In genomic region chr13:73892493-73893178, GRCm38 (mm10) we compare ENCODE assay signal across 9 mouse cellular contexts. TPM values are rescaled to one million over a fixed set of nuclear protein-coding genes. Genes with fewer than 3 reads are reported as not detected.
A peak's percentile ranks its signal among the peaks of the same experiment; 100 is the strongest.
DNase-seq lines count a peak whose midpoint lies in the region; ATAC-seq and TF ChIP-seq lines count a peak whose summit lies in the region.
"Had no signal": no experiment of that assay in that cellular context is flagged by ENCODE, and none has a peak within 500 bp of the region (broad histone marks: within the 10 kb centered on the region; RNA-seq: fewer than 3 reads in every experiment).

No protein-coding gene starts in this region.

- H3K27me3 ChIP-seq in intestine, embryonic 14.5 days (replicated peaks; ENCODE audit: control insufficient read depth, insufficient read depth, low read length) = no peaks in the 10 kb centered on the region
- no peaks in the 10 kb centered on the region for H3K27me3 ChIP-seq in limb, embryonic 14.5 days (ENCODE audit: control insufficient read depth, insufficient read depth, low read length)
- H3K27me3 ChIP-seq in midbrain, embryonic 10.5 days (ENCODE audit: low read depth, poor library complexity, severe bottlenecking) = no peaks in the 10 kb centered on the region

- 33% methylated on average over 6 of the region's 6 CpGs for WGBS in intestine, embryonic 14.5 days
- 34% methylated on average over 6 of the region's 6 CpGs for whole genome bisulfite sequencing in limb, embryonic 14.5 days
- WGBS in midbrain, embryonic 10.5 days = 66% methylated on average over 6 of the region's 6 CpGs

- peak; percentile 6 for DNase-seq in adrenal gland, adult 8-10 months
- DNase-seq in adrenal gland, postnatal 14 days = no peak
- DNase-seq in embryo, embryonic 10 days (ENCODE audit: low spot score) = peak; percentile 43
- peak; percentile 57 for DNase-seq in intestine, embryonic 14.5 days (ENCODE audit: low spot score)
- peak; percentile 74 for DNase-seq in limb, embryonic 14.5 days (ENCODE audit: low spot score)
- no peak for DNase-seq in layer of hippocampus, adult 2 months (ENCODE audit: low spot score in 2 of 2)
- no peak for DNase-seq in midbrain, embryonic 10.5 days (ENCODE audit: low spot score)
- DNase-seq: thymus, adult 18-20 months had no signal

- peak; percentile 66 for ATAC-seq in intestine, embryonic 14.5 days (replicated peaks; ENCODE audit: low FRiP score, low TSS enrichment, low read depth)
- peak; percentile 75 for ATAC-seq in limb, embryonic 14.5 days (ENCODE audit: low FRiP score, low read depth)
- no peak for ATAC-seq in erythroblast, adult 5-6 weeks (replicated peaks; ENCODE audit: low FRiP score, poor library complexity, severe bottlenecking)

- TF ChIP-seq POLR2A in limb, embryonic 14.5 days (IDR thresholded peaks at IDR 0.05; ENCODE audit: borderline replicate concordance, extremely low read depth, insufficient read depth, insufficient read length) = no peak

- H3K4me1 ChIP-seq in intestine, embryonic 14.5 days (replicated peaks; ENCODE audit: control insufficient read depth, insufficient read depth, low read length) = peaks cover 11% of the 10 kb centered on the region; the same call in 1 of the 2 replicates
- H3K4me1 ChIP-seq in limb, embryonic 14.5 days (ENCODE audit: control insufficient read depth, insufficient read depth, low read length) = peaks cover 19% of the 10 kb centered on the region
- H3K4me1 ChIP-seq in midbrain, embryonic 10.5 days = no peaks in the 10 kb centered on the region

- peak overlapping the region; percentile 78 for H3K27ac ChIP-seq in intestine, embryonic 14.5 days (ENCODE audit: low read depth)
- peak overlapping the region; percentile 21; the same call in 1 of the 2 replicates for H3K27ac ChIP-seq in limb, embryonic 14.5 days (replicated peaks; ENCODE audit: low read depth, low read length)
- no peak overlapping the region for H3K27ac ChIP-seq in layer of hippocampus, adult 2 months
- H3K27ac ChIP-seq in midbrain, embryonic 10.5 days (replicated peaks) = no peak overlapping the region

- H3K9me3 ChIP-seq in intestine, embryonic 14.5 days (ENCODE audit: control insufficient read depth, low read length) = no peaks in the 10 kb centered on the region
- H3K9me3 ChIP-seq in limb, embryonic 14.5 days (ENCODE audit: control insufficient read depth, low read length) = no peaks in the 10 kb centered on the region
- H3K9me3 ChIP-seq in midbrain, embryonic 10.5 days (replicated peaks) = no peaks in the 10 kb centered on the region

- no peak for TF ChIP-seq CTCF in layer of hippocampus, adult 2 months (conservative IDR thresholded peaks at IDR 0.05)

- H3K9ac ChIP-seq in intestine, embryonic 14.5 days (ENCODE audit: low read length) = no peak overlapping the region
- H3K9ac ChIP-seq in limb, embryonic 14.5 days (ENCODE audit: low read depth, low read length, severe bottlenecking) = no peak overlapping the region

- no peaks in the 10 kb centered on the region for H3K36me3 ChIP-seq in intestine, embryonic 14.5 days (ENCODE audit: control insufficient read depth, insufficient read depth, low read length)
- no peaks in the 10 kb centered on the region for H3K36me3 ChIP-seq in limb, embryonic 14.5 days (ENCODE audit: control insufficient read depth, insufficient read depth, low read length)
- no peaks in the 10 kb centered on the region for H3K36me3 ChIP-seq in midbrain, embryonic 10.5 days

- 0 out of 2 replicates have a peak overlapping the region, but pooled peaks have one; percentile 5 for H3K4me2 ChIP-seq in intestine, embryonic 14.5 days (ENCODE audit: low read length)
- H3K4me2 ChIP-seq in limb, embryonic 14.5 days (replicated peaks; ENCODE audit: low read depth, low read length, severe bottlenecking) = no peak overlapping the region

- H3K4me3 ChIP-seq in intestine, embryonic 14.5 days (ENCODE audit: low read depth, low read length) = no peak overlapping the region
- H3K4me3 ChIP-seq in limb, embryonic 14.5 days (replicated peaks; ENCODE audit: low read length) = no peak overlapping the region
- H3K4me3 ChIP-seq in layer of hippocampus, adult 2 months = no peak overlapping the region
- no peak overlapping the region for H3K4me3 ChIP-seq in midbrain, embryonic 10.5 days

RNA-seq across cellular contexts. Expression of gene Trip13, which starts 44.9 kb away (rescaled TPM):
- total RNA-seq in adrenal gland, adult 8-10 months (2022) = 1 to 10 TPM in 3 of 4 experiments, under 1 TPM in 1; 0.87 to 1.6 (median 1.2) TPM
- 2.6 and 4.6 TPM in 2 replicates for total RNA-seq in adrenal gland, postnatal 14 days (2021)
- 44.6 and 51.1 TPM in 2 replicates for polyA plus RNA-seq in intestine, embryonic 14.5 days (2014; fragmentation: Nextera tagmentation; extraction: Ambion mirVana)
- 16.1 and 20.6 TPM in 2 replicates for polyA plus RNA-seq in limb, embryonic 14.5 days (2012; rRNA removed)
- polyA plus RNA-seq in limb, embryonic 14.5 days (2014; fragmentation: Nextera tagmentation; extraction: Ambion mirVana) = 36.0 and 37.3 TPM in 2 replicates
- 6.1 and 6.5 TPM in 2 replicates for total RNA-seq in erythroblast, adult 5-6 weeks (2015; ENCODE audit: low replicate concordance)
- total RNA-seq in erythroblast, adult 5-6 weeks (2017; ENCODE audit: low replicate concordance) = 11.7 and 14.9 TPM in 2 replicates
- total RNA-seq in layer of hippocampus, adult 2 months (2021) = under 1 TPM; 0.49 to 0.76 TPM
- polyA plus RNA-seq in midbrain, embryonic 10.5 days (2016; fragmentation: Nextera tagmentation; extraction: Ambion mirVana) = 59.5 and 69.1 TPM in 2 replicates

RNA-seq across cellular contexts. Expression of gene Brd9, which starts 45.0 kb away (rescaled TPM):
- 10 to 100 TPM; 29.7 to 53.5 (median 41.0) TPM for total RNA-seq in adrenal gland, adult 8-10 months (2022)
- 28.5 and 31.8 TPM in 2 replicates for total RNA-seq in adrenal gland, postnatal 14 days (2021)
- polyA plus RNA-seq in intestine, embryonic 14.5 days (2014; fragmentation: Nextera tagmentation; extraction: Ambion mirVana) = 44.4 and 51.4 TPM in 2 replicates
- 85.7 and 87.2 TPM in 2 replicates for polyA plus RNA-seq in limb, embryonic 14.5 days (2012; rRNA removed)
- 48.4 and 55.9 TPM in 2 replicates for polyA plus RNA-seq in limb, embryonic 14.5 days (2014; fragmentation: Nextera tagmentation; extraction: Ambion mirVana)
- total RNA-seq in erythroblast, adult 5-6 weeks (2015; ENCODE audit: low replicate concordance) = 12.3 and 17.1 TPM in 2 replicates
- total RNA-seq in erythroblast, adult 5-6 weeks (2017; ENCODE audit: low replicate concordance) = 32.5 and 37.6 TPM in 2 replicates
- 100 to 1,000 TPM; 114 to 139 TPM for total RNA-seq in layer of hippocampus, adult 2 months (2021)
- polyA plus RNA-seq in midbrain, embryonic 10.5 days (2016; fragmentation: Nextera tagmentation; extraction: Ambion mirVana) = 57.8 and 71.9 TPM in 2 replicates

RNA-seq across cellular contexts. Expression of gene Nkd2, which starts 45.2 kb away (rescaled TPM):
- 1 to 10 TPM; 2.5 to 3.7 (median 2.7) TPM for total RNA-seq in adrenal gland, adult 8-10 months (2022)
- 1.9 and 2.7 TPM in 2 replicates for total RNA-seq in adrenal gland, postnatal 14 days (2021)
- 3.9 and 4.2 TPM in 2 replicates for polyA plus RNA-seq in intestine, embryonic 14.5 days (2014; fragmentation: Nextera tagmentation; extraction: Ambion mirVana)
- 50.3 and 57.9 TPM in 2 replicates for polyA plus RNA-seq in limb, embryonic 14.5 days (2012; rRNA removed)
- 34.8 and 39.7 TPM in 2 replicates for polyA plus RNA-seq in limb, embryonic 14.5 days (2014; fragmentation: Nextera tagmentation; extraction: Ambion mirVana)
- not detected in 2 replicates for total RNA-seq in erythroblast, adult 5-6 weeks (2015; ENCODE audit: low replicate concordance)
- not detected in 2 replicates for total RNA-seq in erythroblast, adult 5-6 weeks (2017; ENCODE audit: low replicate concordance)
- total RNA-seq in layer of hippocampus, adult 2 months (2021) = 1 to 10 TPM; 6.2 to 8.9 TPM
- polyA plus RNA-seq in midbrain, embryonic 10.5 days (2016; fragmentation: Nextera tagmentation; extraction: Ambion mirVana) = 13.2 and 14.7 TPM in 2 replicates

Comparison
In these comparisons a context has a peak if more than half of its experiments do, and no peak if none do; other contexts are left out.
1. DNase-seq: peak in adrenal gland, adult 8-10 months (single experiment), embryo, embryonic 10 days (single experiment), intestine, embryonic 14.5 days (single experiment) and limb, embryonic 14.5 days (single experiment); none in adrenal gland, postnatal 14 days (single experiment), layer of hippocampus, adult 2 months (0 of 2) and midbrain, embryonic 10.5 days (single experiment).
2. H3K27ac ChIP-seq: peak in intestine, embryonic 14.5 days (single experiment) and limb, embryonic 14.5 days (single experiment); none in layer of hippocampus, adult 2 months (single experiment) and midbrain, embryonic 10.5 days (single experiment).